Mouse (Mus musculus): ENCODE data around the gene Nfyc. TPM values are rescaled to one million over a fixed set of nuclear protein-coding genes. Genes with fewer than 3 reads are reported as not detected.

Gene Nfyc
- total and polyA plus RNA-seq, 3 experiments = 46.0 to 179 (median 50.6) TPM

DNA sequence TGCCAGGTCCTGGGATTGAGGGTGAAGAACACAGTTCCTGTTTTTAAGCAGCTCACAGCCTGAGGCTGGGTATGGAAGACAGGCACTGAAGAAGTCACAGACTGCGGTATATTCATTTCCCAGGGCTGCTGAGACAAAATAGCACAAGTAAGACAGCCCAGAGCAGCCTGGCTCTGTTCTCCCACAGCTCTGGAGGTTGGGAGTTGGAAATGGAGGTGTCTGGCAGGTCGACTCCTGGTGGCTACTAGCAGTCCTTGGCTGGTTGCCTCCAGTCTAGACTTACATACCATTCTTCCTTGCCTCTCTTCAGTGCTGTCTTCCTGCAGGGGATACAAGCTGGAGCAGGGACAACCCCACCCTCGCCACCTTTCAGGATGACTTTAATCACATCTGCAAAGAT is 37.6 kb upstream of the Nfyc start:
- Histone ChIP-seq H3K27ac (no peak overlapping the region), H3K4me1 (ENCODE audit: control insufficient read depth, insufficient read depth, low read length) (no peaks in the 10 kb centered on the region), H3K36me3 (ENCODE audit: control insufficient read depth, insufficient read depth, low read length) (no peaks in the 10 kb centered on the region), H3K9ac (ENCODE audit: low read depth, low read length) (no peak overlapping the region), H3K79me2 (replicated peaks; ENCODE audit: control insufficient read depth, insufficient read depth, low read length) (no peaks in the 10 kb centered on the region), H3K4me3 (no peak overlapping the region), H3K27me3 (ENCODE audit: control insufficient read depth, insufficient read depth, low read length) (no peaks in the 10 kb centered on the region)
- 54% methylated on average over 3 of the region's 3 CpGs for WGBS
- intact Hi-C loops (cut with DNase I) = no loop called here
- no peak for DNase-seq
- TF ChIP-seq CTCF (IDR thresholded peaks at IDR 0.05) = no peak
- TF ChIP-seq POLR2A (IDR thresholded peaks at IDR 0.05; ENCODE audit: insufficient read depth, low read depth, low read length) = no peak
- TF ChIP-seq EP300 (IDR thresholded peaks at IDR 0.05; ENCODE audit: insufficient read depth, low read depth, low read length) = no peak

DNA sequence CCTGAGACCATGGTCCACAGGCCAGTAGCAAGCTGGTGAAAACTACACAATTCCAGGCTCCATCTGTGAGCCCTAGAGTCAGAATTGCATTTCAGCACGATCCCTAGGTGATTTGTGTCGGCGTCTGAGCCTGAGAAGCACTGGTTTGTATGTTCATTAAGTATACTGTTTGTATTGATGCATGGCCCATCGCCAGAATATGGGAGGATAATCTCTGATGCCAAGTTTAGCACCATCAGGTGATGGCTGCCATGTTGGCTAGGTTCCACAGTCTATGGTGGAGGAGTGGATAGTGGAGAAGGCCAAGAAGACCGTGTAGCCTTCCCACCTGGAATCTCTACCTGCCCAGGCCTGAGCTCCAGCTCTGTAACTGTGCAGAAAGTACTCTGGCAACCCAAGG is 36.9 kb upstream of the Nfyc start:
- H3K9ac ChIP-seq (ENCODE audit: low read depth, low read length) = no peak overlapping the region
- H3K4me3 ChIP-seq = no peak overlapping the region
- H3K27ac ChIP-seq = no peak overlapping the region
- no peak for TF ChIP-seq POLR2A (IDR thresholded peaks at IDR 0.05; ENCODE audit: insufficient read depth, low read depth, low read length)
- no peak for TF ChIP-seq EP300 (IDR thresholded peaks at IDR 0.05; ENCODE audit: insufficient read depth, low read depth, low read length)
- TF ChIP-seq CTCF (IDR thresholded peaks at IDR 0.05) = no peak
- H3K27me3 ChIP-seq (ENCODE audit: control insufficient read depth, insufficient read depth, low read length) = no peaks in the 10 kb centered on the region
- 67% methylated on average over 5 of the region's 5 CpGs for WGBS
- no peaks in the 10 kb centered on the region for H3K4me1 ChIP-seq (ENCODE audit: control insufficient read depth, insufficient read depth, low read length)
- no peak for DNase-seq
- intact Hi-C loops (cut with DNase I) = no loop called here
- no peaks in the 10 kb centered on the region for H3K36me3 ChIP-seq (ENCODE audit: control insufficient read depth, insufficient read depth, low read length)
- H3K79me2 ChIP-seq (replicated peaks; ENCODE audit: control insufficient read depth, insufficient read depth, low read length) = no peaks in the 10 kb centered on the region

DNA sequence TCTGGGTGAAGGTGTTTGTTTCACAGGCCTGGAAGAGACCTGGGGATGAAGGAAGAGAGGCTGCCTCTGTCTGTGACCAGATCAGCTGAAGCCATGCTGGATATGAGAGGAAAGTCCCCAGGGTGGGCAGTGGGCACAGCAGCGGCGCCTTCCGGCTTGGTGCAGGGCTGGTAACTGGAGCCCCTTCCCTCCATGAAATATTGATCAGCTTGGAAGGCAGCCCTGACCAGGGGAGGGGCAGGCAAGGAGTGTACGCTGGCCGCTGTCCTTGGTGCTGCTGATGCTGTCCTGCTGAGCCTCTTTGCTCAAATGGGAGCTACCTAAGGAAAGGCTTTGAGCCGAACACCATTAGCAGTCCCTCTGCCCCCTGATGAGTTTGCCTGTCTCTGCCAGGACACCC is 34.8 kb upstream of the Nfyc start:
- Histone ChIP-seq H3K4me1 (ENCODE audit: control insufficient read depth, insufficient read depth, low read length) (no peaks in the 10 kb centered on the region), H3K36me3 (ENCODE audit: control insufficient read depth, insufficient read depth, low read length) (no peaks in the 10 kb centered on the region), H3K79me2 (replicated peaks; ENCODE audit: control insufficient read depth, insufficient read depth, low read length) (no peaks in the 10 kb centered on the region), H3K27me3 (ENCODE audit: control insufficient read depth, insufficient read depth, low read length) (no peaks in the 10 kb centered on the region), H3K9ac (ENCODE audit: low read depth, low read length) (no peak overlapping the region), H3K27ac (no peak overlapping the region), H3K4me3 (no peak overlapping the region)
- intact Hi-C loops (cut with DNase I) = no loop called here
- DNase-seq = no peak
- WGBS = 11% methylated on average over 6 of the region's 6 CpGs
- TF ChIP-seq CTCF (IDR thresholded peaks at IDR 0.05) (no peak), POLR2A (IDR thresholded peaks at IDR 0.05; ENCODE audit: insufficient read depth, low read depth, low read length) (no peak), EP300 (IDR thresholded peaks at IDR 0.05; ENCODE audit: insufficient read depth, low read depth, low read length) (no peak)

DNA sequence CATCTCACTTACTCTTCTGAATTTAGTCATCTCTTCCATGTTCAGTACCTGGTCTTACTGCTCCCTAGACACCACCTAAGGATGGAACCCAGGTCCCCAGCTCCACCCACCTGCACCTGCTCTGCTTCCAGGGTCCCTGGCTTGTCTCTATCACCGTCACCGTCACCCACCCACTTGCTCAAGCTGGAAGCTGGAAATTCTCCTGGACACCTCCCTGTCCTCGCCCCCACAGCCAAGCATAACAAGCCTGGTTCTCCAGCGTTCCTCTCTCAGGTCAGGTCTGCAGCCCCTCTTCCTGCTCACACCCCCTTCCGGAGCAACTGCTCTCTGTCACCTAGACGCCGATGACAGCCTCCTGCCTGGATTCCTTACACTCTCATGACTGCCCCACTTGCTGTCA is 28.5 kb upstream of the Nfyc start:
- intact Hi-C loops (cut with DNase I) = no loop called here
- Histone ChIP-seq H3K79me2 (replicated peaks; ENCODE audit: control insufficient read depth, insufficient read depth, low read length) (no peaks in the 10 kb centered on the region), H3K36me3 (ENCODE audit: control insufficient read depth, insufficient read depth, low read length) (no peaks in the 10 kb centered on the region), H3K9ac (ENCODE audit: low read depth, low read length) (no peak overlapping the region), H3K27ac (no peak overlapping the region), H3K4me1 (ENCODE audit: control insufficient read depth, insufficient read depth, low read length) (no peaks in the 10 kb centered on the region), H3K4me3 (no peak overlapping the region), H3K27me3 (ENCODE audit: control insufficient read depth, insufficient read depth, low read length) (peaks cover 6% of the 10 kb centered on the region; the same call in 1 of the 2 replicates)
- no peak for DNase-seq
- WGBS = 12% methylated on average over 7 of the region's 7 CpGs
- TF ChIP-seq POLR2A (IDR thresholded peaks at IDR 0.05; ENCODE audit: insufficient read depth, low read depth, low read length) = no peak
- TF ChIP-seq EP300 (IDR thresholded peaks at IDR 0.05; ENCODE audit: insufficient read depth, low read depth, low read length) = no peak
- TF ChIP-seq CTCF (IDR thresholded peaks at IDR 0.05) = no peak

DNA sequence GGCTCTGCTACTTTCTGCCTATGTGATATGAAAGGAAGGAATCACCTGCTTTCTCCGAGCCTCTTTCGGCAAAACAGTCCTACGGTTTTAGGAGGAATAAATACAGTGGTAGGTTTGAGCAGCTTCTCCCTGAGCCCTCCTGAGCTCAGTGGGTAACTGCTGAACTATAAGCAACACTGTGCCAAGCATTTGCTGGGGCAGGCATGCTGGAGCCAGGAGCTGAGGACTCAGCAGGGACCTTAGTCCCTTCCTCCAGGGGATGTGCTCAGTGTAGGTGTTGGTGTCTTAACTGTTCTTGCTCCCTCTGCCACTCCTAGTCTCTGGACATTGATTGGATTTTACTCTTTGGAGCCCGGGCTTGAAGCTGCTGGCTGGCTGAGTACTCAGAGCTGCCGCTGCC is 25.0 kb upstream of the Nfyc start:
- Histone ChIP-seq H3K4me3 (no peak overlapping the region), H3K79me2 (replicated peaks; ENCODE audit: control insufficient read depth, insufficient read depth, low read length) (no peaks in the 10 kb centered on the region), H3K27ac (no peak overlapping the region), H3K4me1 (ENCODE audit: control insufficient read depth, insufficient read depth, low read length) (no peaks in the 10 kb centered on the region), H3K36me3 (ENCODE audit: control insufficient read depth, insufficient read depth, low read length) (no peaks in the 10 kb centered on the region), H3K9ac (ENCODE audit: low read depth, low read length) (no peak overlapping the region), H3K27me3 (ENCODE audit: control insufficient read depth, insufficient read depth, low read length) (peaks cover 7% of the 10 kb centered on the region; the same call in 1 of the 2 replicates)
- intact Hi-C loops (cut with DNase I) = no loop called here
- TF ChIP-seq POLR2A (IDR thresholded peaks at IDR 0.05; ENCODE audit: insufficient read depth, low read depth, low read length) (no peak), EP300 (IDR thresholded peaks at IDR 0.05; ENCODE audit: insufficient read depth, low read depth, low read length) (no peak), CTCF (IDR thresholded peaks at IDR 0.05) (no peak)
- 61% methylated on average over 4 of the region's 5 CpGs for WGBS
- DNase-seq = no peak

DNA sequence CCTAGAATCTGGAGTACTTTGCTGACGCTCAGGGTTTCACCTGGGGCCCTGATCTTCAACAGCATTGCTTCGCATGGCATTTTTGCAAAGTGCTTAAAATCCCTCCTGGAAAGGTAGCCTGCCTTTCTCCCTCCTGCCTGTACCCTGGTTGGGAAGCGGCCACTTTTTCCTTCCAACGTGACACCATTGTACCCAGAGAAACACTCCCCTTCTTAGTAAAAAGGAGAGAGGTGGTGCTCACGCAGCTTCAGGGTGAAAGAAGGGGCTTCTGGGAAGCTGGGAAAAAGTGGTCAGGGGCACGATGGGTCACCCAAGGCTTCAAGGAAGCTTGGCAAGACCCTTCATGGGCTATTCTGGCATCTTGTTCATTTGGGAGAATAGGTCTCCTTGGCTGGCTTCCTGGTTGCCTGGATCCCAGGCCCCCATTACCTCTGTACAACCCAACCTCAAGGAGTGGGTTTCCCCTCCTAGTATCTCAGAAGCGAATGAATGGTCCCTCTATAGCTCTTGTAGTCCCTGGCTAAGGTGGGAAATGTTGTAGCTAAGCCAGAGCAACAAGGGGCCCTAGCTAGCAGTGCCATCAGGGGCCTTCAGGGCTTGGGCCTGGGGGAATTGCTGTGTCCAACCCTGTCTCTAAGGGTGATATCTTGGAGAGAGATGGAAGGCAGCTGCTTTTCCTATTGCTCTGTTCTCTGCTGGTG is 24.1 kb upstream of the Nfyc start:
- WGBS = 46% methylated on average over 7 of the region's 7 CpGs
- intact Hi-C loops (cut with DNase I) = no loop called here
- H3K36me3 ChIP-seq (ENCODE audit: control insufficient read depth, insufficient read depth, low read length) = no peaks in the 10 kb centered on the region
- H3K27me3 ChIP-seq (ENCODE audit: control insufficient read depth, insufficient read depth, low read length) = peaks cover 7% of the 10 kb centered on the region; the same call in 1 of the 2 replicates
- H3K4me1 ChIP-seq (ENCODE audit: control insufficient read depth, insufficient read depth, low read length) = no peaks in the 10 kb centered on the region
- H3K79me2 ChIP-seq (replicated peaks; ENCODE audit: control insufficient read depth, insufficient read depth, low read length) = no peaks in the 10 kb centered on the region
- TF ChIP-seq CTCF (IDR thresholded peaks at IDR 0.05) (no peak), EP300 (IDR thresholded peaks at IDR 0.05; ENCODE audit: insufficient read depth, low read depth, low read length) (no peak), POLR2A (IDR thresholded peaks at IDR 0.05; ENCODE audit: insufficient read depth, low read depth, low read length) (no peak)
- H3K9ac ChIP-seq (ENCODE audit: low read depth, low read length) = no peak overlapping the region
- no peak overlapping the region for H3K4me3 ChIP-seq
- no peak overlapping the region for H3K27ac ChIP-seq
- no peak for DNase-seq

Measured in heart, adult 2 months (tissue).